Mouse (Mus musculus) C2C12 (cell line): ENCODE measurements at regions not wholly inside any gene's neighbourhood (a gene's known extent, or its start where the extent isn't known, plus 50 kb on each side); places are given as distances from the start of the nearest gene placed in this dataset.

Experiments used
- H3K27me3 ChIP-seq: one replicate; pipeline ENCODE4 v1.6.1; 2011; ENCODE audit not compliant: control insufficient read depth, insufficient read depth, insufficient read length
- H3K36me3 ChIP-seq: one replicate; pipeline ENCODE4 v1.6.1; 2011; ENCODE audit not compliant: control insufficient read depth, insufficient read depth
- H3K4me3 ChIP-seq: one replicate; pipeline ENCODE4 v1.5.1; 2011; ENCODE audit warnings: mild to moderate bottlenecking, control low read depth; ENCODE audit not compliant: poor library complexity, insufficient read depth, severe bottlenecking
- H3K79me2 ChIP-seq: one replicate; pipeline ENCODE4 v1.6.1; 2011; ENCODE audit not compliant: control insufficient read depth, insufficient read depth
- H3K79me3 ChIP-seq: one replicate; pipeline ENCODE4 v1.6.1; 2011; ENCODE audit warnings: low read depth, control low read depth
- H3ac ChIP-seq: one replicate; pipeline ENCODE3; 2011; ENCODE audit warnings: low read depth; ENCODE audit not compliant: control insufficient read depth, insufficient read length
- CEBPB ChIP-seq: IDR thresholded peaks from one replicate; pipeline ENCODE4 v1.6.1; 2011; ENCODE audit warnings: low read depth, mild to moderate bottlenecking, control low read depth, moderate library complexity
- CTCF ChIP-seq: IDR thresholded peaks from one replicate; pipeline ENCODE4 v1.5.1; 2011; ENCODE audit not compliant: control insufficient read depth, insufficient read depth, insufficient read length
- FOSL1 ChIP-seq: IDR thresholded peaks from one replicate; pipeline ENCODE4 v1.8.0; 2011; ENCODE audit warnings: mild to moderate bottlenecking, low read length; ENCODE audit not compliant: poor library complexity, insufficient read depth, severe bottlenecking
- MAX ChIP-seq: IDR thresholded peaks from one replicate; pipeline ENCODE4 v1.6.1; 2011; ENCODE audit warnings: mild to moderate bottlenecking, control low read depth
- MYOD1 ChIP-seq: IDR thresholded peaks from one replicate; pipeline ENCODE4 v1.6.1; 2011; ENCODE audit warnings: low read depth; ENCODE audit not compliant: control insufficient read depth, insufficient read length
- MYOG ChIP-seq: IDR thresholded peaks from one replicate; pipeline ENCODE4 v1.6.1; 2011; ENCODE audit not compliant: control insufficient read depth, insufficient read length; ENCODE audit errors: extremely low read depth
- USF1 ChIP-seq: IDR thresholded peaks from one replicate; pipeline ENCODE4 v1.6.1; 2011; ENCODE audit warnings: low read depth, mild to moderate bottlenecking, control low read depth, moderate library complexity

GRCm38 (mm10) chr5:106327592-106328150 lies 130.3 kb downstream of the Barhl2 start:
- no peak overlapping the region for H3ac ChIP-seq
- no peaks in the 10 kb centered on the region for H3K27me3 ChIP-seq
- H3K79me3 ChIP-seq: no peaks in the 10 kb centered on the region
- H3K36me3 ChIP-seq: no peaks in the 10 kb centered on the region
- no peaks in the 10 kb centered on the region for H3K79me2 ChIP-seq
- TF ChIP-seq CTCF: no peak
- no peak for TF ChIP-seq USF1
- no peak for TF ChIP-seq MYOD1
- no peak for TF ChIP-seq CEBPB
- TF ChIP-seq MAX: no peak
- TF ChIP-seq FOSL1: no peak
- TF ChIP-seq MYOG: no peak
- no peak overlapping the region for H3K4me3 ChIP-seq

- TF ChIP-seq FOSL1 (no peak), USF1 (no peak), MYOD1 (no peak), CTCF (no peak), CEBPB (no peak), MYOG (no peak), MAX (no peak)
- no peak overlapping the region for H3K4me3 ChIP-seq
- H3K79me2 ChIP-seq: no peaks in the 10 kb centered on the region
- H3ac ChIP-seq: no peak overlapping the region
- H3K79me3 ChIP-seq: no peaks in the 10 kb centered on the region
- no peaks in the 10 kb centered on the region for H3K36me3 ChIP-seq
- no peaks in the 10 kb centered on the region for H3K27me3 ChIP-seq
Observed at GRCm38 (mm10) chr5:106322574-106323215, 135.3 kb downstream of the Barhl2 start.

GRCm38 (mm10) chr5:106321426-106321825 lies 136.5 kb downstream of the Barhl2 start:
- Histone ChIP-seq H3K79me2 (no peaks in the 10 kb centered on the region), H3ac (no peak overlapping the region), H3K36me3 (no peaks in the 10 kb centered on the region), H3K79me3 (no peaks in the 10 kb centered on the region), H3K4me3 (no peak overlapping the region), H3K27me3 (no peaks in the 10 kb centered on the region)
- TF ChIP-seq CTCF: no peak

- Histone ChIP-seq H3K27me3 (no peaks in the 10 kb centered on the region), H3K36me3 (no peaks in the 10 kb centered on the region), H3K79me2 (no peaks in the 10 kb centered on the region), H3K79me3 (no peaks in the 10 kb centered on the region), H3K4me3 (no peak overlapping the region), H3ac (no peak overlapping the region)
- TF ChIP-seq FOSL1 (no peak), CEBPB (no peak), MAX (no peak), MYOG (no peak), USF1 (no peak), CTCF (no peak), MYOD1 (no peak)
Observed at GRCm38 (mm10) chr5:106321023-106321422, 136.9 kb downstream of the Barhl2 start.

DNA sequence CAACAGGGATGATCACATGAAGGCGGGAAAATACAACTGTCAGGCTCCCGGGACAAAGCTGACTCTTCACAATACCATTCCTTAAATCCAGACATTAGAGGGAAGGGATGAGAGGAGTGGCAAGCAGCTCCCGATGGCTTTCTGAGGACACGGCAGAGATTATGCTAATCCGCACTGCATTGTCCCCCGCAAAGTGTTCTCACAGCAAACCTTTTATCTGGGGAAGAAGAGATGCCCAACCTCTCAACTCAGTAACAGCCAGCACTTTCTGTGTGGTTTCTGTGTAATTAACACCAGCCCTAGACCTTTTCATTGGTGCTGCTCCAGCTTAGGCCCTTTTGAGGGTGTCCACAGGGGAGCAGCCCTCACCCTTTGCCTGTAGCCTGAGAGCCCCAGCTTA lies 137.9 kb downstream of the Barhl2 start:
- no peak overlapping the region for H3ac ChIP-seq
- H3K36me3 ChIP-seq: no peaks in the 10 kb centered on the region
- H3K79me2 ChIP-seq: no peaks in the 10 kb centered on the region
- H3K27me3 ChIP-seq: no peaks in the 10 kb centered on the region
- no peaks in the 10 kb centered on the region for H3K79me3 ChIP-seq
- no peak overlapping the region for H3K4me3 ChIP-seq
- TF ChIP-seq CTCF: no peak

GRCm38 (mm10) chr5:106318246-106318645 lies 139.7 kb downstream of the Barhl2 start:
- Histone ChIP-seq H3ac (no peak overlapping the region), H3K79me2 (no peaks in the 10 kb centered on the region), H3K79me3 (no peaks in the 10 kb centered on the region), H3K4me3 (no peak overlapping the region), H3K27me3 (no peaks in the 10 kb centered on the region), H3K36me3 (no peaks in the 10 kb centered on the region)
- TF ChIP-seq CEBPB: no peak
- no peak for TF ChIP-seq MAX
- no peak for TF ChIP-seq USF1
- no peak for TF ChIP-seq CTCF
- TF ChIP-seq MYOG: no peak
- no peak for TF ChIP-seq MYOD1
- TF ChIP-seq FOSL1: no peak
